Mouse (Mus musculus): ENCODE results near the gene Hoxa2.

Gene Hoxa2

DNA sequence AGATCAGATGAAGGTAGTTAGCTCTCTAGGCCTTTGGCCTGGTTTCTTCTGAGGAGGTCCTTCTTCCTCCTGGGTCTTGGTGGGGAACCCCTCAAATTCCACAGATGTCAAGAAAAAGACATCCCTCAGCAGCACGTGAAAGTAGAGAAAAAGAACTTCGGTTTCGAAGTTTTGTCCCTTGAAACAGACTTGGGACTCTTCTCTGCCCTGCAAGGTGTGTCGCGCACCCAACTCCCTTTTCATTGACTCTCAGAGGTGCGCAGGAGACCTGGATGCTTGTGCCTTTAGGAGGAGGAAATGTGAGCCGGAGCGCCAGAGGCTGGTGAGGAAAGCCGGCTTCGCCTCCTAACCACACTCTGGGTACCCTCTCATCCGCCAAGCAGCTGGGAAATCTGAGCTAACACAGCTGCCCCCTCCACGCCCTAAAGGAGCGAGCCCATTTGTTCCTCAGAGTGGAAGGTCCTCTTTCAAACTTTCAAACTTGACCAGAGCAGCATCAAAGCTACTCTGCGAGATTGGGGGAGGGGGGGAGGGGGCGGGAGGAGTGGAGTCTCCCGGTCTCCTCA lies 14.1 kb downstream of the Hoxa2 start:
- peak in 1 of 2 experiments; percentile 15 for DNase-seq (ENCODE audit: low spot score in 2 of 2)

DNA sequence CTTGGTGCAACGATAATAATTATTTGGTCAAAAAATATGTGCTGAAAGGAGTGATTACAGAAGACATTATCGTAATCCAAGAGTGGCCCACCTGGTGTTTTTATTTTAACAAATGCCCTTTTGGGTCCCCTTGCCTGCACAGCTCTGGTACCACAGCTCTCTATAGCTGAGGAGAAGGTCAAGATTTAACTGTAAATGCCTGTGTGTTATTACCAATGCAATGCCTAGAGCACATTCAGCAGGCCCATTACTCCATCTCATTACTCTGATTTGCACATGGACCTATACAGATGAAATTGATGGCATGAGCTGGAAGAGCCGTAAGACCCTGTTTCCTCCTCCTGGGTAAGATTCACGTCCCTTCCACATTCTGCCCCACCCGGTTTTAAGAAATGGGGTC lies 25.5 kb downstream of the Hoxa2 start:
- no peak for DNase-seq (ENCODE audit: low spot score in 2 of 2)

DNA sequence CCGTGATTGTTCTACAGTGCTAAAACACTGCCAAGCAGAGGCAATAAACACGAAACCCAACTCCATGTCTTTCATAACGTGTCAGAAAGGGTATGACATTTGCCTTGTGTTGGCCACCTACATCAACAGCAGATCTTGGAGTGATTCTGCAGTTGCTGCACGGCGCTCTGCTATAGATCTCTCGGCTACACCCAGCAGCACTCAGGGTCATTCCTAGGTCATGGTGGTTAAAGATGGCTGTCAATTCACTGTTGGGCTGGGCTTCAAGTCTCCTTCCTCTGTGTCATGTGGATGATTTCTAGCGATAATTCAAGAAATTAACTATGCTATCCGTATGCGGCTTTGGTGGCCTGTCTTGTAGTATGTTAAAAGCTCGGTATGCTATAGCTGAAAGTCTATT lies 26.1 kb downstream of the Hoxa2 start:
- DNase-seq (ENCODE audit: low spot score in 2 of 2), result no peak

DNA sequence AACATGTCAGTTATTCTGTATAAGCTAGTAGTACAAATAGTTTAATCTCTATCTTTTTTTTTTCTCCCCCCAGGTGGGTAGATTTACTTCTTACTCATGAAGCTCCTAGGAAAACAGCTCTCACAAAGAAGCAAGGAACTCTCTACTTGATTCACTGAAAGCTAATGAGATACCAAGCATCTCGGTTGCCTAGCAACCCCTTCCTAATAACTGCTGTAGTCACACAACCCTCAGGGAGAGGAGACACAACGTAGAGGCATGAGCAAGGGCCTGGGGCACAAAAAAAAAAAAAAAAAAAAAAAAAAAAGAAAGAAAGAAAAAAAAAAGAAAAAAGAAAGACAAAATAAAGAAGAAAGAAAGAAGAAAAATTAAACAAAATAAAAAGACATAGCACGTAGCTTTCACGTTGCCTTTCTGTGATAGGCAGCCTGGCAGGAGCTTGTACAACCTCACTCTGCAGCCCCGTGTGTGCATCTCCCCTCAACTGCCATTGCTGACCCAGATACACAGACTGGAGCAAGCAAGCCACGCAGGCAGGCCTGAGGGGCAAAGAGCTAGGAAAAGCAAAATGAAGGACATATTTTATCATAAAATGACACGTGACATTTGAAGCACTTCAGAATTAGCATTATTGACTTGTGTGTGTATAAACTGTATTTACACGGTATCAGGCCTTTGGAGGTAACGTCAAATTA lies 26.6 kb downstream of the Hoxa2 start:
- DNase-seq (ENCODE audit: low spot score in 2 of 2), result peak in 1 of 2 experiments; percentile 34

DNA sequence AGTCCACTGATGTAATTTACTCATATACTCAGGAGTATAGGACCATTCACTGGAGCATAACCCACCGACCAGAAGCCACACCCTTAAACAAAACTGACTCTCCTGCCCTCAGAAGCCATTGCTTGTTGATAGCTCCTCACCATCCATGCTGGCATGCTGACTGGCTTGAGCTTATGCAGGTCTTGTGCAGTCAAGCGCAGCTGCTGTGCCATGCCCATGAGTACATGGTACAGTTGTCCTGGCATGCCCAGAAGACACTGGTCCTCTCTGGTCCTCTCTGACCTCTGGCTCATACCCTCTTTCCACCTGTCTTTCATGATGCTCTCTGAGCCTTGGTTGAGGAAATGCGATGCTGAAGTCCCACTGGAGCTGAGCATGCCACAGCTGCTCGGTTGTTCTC lies 41.0 kb downstream of the Hoxa2 start:
- DNase-seq (ENCODE audit: low spot score in 2 of 2), result no peak

DNA sequence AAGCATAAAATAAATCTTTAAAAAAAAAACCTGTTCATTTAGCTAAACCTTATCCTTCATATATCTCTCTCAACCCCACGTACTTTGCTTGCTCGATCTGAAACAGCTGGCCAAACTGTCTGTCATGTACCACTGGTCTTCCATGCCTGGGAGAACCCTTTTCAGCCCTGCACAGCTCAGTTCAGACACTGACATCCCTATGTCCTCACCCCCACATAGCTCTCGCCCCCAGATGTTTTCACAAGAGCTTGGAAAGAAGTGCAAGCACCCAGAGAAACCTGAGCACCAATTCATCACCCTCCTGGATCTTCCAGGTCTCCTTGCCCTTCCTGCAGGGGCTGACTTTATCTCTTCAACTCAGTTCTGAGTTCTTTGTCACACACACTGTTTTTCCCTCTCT lies 43.5 kb downstream of the Hoxa2 start:
- no peak for DNase-seq (ENCODE audit: low spot score in 2 of 2)

DNA sequence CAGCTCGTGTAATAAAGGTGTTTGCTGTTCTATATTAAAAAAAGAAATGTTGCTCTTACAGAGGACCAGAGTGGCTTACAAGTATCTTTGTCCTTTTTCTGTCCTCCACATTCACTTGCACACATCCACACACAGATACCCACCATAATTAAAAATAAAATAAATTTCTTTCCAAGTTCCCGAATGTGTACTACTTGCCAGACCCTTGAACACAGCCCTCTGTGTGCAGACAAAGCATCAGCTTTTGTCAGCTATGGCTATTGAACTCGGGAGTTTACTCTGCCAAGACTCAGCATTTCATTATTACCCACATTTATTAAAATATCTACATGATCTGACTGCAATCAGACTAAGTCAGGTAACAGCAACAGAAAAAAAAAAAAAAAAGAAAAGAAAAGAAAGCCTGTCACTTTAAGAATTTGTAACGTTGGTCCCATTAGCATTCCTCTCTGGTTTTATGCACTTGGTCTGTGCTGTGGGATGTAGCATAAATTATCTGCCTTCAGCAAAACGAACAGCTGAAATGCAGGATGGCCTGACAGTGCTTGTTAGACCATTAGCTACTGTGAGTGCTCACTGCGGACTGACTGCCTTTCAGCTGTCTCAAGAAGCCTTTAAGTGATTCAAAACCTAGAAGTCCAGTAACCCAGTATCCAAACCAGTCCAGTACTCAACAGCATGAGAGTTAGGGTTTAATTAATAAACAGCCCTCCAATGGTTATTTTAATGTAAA lies 45.6 kb downstream of the Hoxa2 start:
- DNase-seq (ENCODE audit: low spot score in 2 of 2), result peak; percentile 38 to 51

DNA sequence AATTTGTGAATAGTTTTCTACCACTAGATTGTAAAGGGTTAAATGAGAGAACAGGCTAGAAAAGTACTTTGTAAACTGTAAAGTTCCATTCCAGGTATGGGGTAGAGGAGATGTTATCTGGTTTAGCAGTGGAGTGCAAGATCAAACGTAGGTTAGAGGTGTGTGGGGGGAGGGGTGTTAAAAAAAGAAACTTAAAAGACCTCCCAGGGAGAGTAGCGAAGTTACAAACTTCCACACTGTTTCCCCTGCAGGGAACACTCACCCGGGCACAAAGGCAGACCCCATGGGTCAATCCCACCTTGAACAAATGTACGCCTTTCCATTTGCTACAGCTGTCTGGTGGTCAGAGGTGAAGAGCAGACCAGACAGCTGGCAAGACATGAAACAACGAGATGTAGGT lies 48.7 kb downstream of the Hoxa2 start:
- no peak for DNase-seq (ENCODE audit: low spot score in 2 of 2)
